Mouse (Mus musculus) bone marrow, adult 2 months (tissue): ENCODE results near the gene Gucy1b1.

Source experiments
- CTCF ChIP-seq: fragments of 200-500 bp; IDR thresholded peaks from 2 replicates; pipeline ENCODE4 v1.5.1; 2011; ENCODE audit warnings: low read length, control low read depth; ENCODE audit not compliant: control insufficient read depth, insufficient read depth
- POLR2A ChIP-seq: fragments of 200-500 bp; IDR thresholded peaks from 2 replicates; pipeline ENCODE4 v1.6.1; 2011; ENCODE audit warnings: low read depth, mild to moderate bottlenecking, control low read depth, low read length, borderline replicate concordance; ENCODE audit not compliant: control insufficient read depth

- no peak for TF ChIP-seq CTCF
- no peak for TF ChIP-seq POLR2A
Observed at GRCm38 (mm10) chr3:82048681-82049080, 25.8 kb downstream of the Gucy1b1 start.
